Mouse (Mus musculus) bone marrow macrophage, adult 2 months (primary cell): ENCODE measurements around the gene Hbb-bh1. TPM values are rescaled to one million over a fixed set of nuclear protein-coding genes. Genes with fewer than 3 reads are reported as not detected.

Experiments
- H3K27ac ChIP-seq: 2 replicates; pipeline ENCODE4 v1.5.1; 2012; ENCODE audit warnings: low read depth, low read length; ENCODE audit not compliant: insufficient read depth
- H3K4me1 ChIP-seq: 2 replicates; pipeline ENCODE4 v1.6.1; 2012; ENCODE audit warnings: low read length; ENCODE audit not compliant: control insufficient read depth, insufficient read depth
- H3K4me3 ChIP-seq: 2 replicates; pipeline ENCODE4 v1.5.1; 2012; ENCODE audit warnings: mild to moderate bottlenecking, low read length, moderate library complexity; ENCODE audit not compliant: insufficient read depth
- CTCF ChIP-seq: IDR thresholded peaks from 2 replicates; pipeline ENCODE4 v1.5.1; 2012; ENCODE audit warnings: low read depth, mild to moderate bottlenecking, low read length, moderate library complexity
- POLR2A ChIP-seq: IDR thresholded peaks from 2 replicates; pipeline ENCODE4 v1.6.1; 2012; ENCODE audit warnings: mild to moderate bottlenecking, low read depth, low read length, borderline replicate concordance
- polyA plus RNA-seq: library from polyadenylated mRNA; stranded (reverse); fragments of >200 nt; gene quantifications from 2 replicates; pipeline ENCODE4 v1.2.4, GENCODE M21; 2012; ENCODE audit not compliant: missing spikeins, insufficient read depth, insufficient read length

Hbb-bh1 gene
- polyA plus RNA-seq: not detected in 2 replicates

- Histone ChIP-seq H3K4me3 (no peak within 1 kb of the TSS), H3K4me1 (no peaks in the 10 kb centered on the region), H3K27ac (no peak within 1 kb of the TSS)
- no peak for TF ChIP-seq POLR2A
- TF ChIP-seq CTCF: no peak
These were observed at the start of gene Hbb-bh1 for GRCm38 (mm10) chr7:103843034-103843433. Hbb-bh1 (minus strand) TSS chr7:103843164.

GRCm38 (mm10) chr7:103886152-103886551, 43.2 kb upstream of the Hbb-bh1 start, which contains the start of gene Olfr66:
Olfr66 (minus strand) TSS chr7:103886252.
- Histone ChIP-seq H3K4me1 (no peaks in the 10 kb centered on the region), H3K27ac (no peak within 1 kb of the TSS), H3K4me3 (no peak within 1 kb of the TSS)
- no peak for TF ChIP-seq POLR2A
- no peak for TF ChIP-seq CTCF

DNA sequence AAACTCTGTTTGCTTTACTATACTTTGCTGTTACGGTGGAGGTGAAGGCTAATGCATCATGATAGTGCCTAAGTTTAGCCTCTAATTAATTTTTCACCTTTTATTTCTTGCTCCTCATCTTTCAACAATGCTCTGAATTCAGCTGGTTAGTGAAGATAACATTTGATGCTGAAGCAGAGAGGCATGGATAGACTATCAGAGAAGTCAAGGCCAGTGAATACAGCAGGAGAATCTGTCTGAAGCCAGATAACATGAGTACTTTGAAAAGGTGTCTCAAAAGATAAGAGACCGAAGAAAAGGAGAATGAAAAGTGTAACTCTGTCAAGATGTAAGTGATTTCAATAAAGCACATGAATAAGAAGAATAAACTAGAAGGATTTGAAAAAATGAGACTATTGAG, 34.1 kb upstream of the Hbb-bh1 start:
- H3K27ac ChIP-seq: no peak overlapping the region
- no peaks in the 10 kb centered on the region for H3K4me1 ChIP-seq
- TF ChIP-seq POLR2A (no peak), CTCF (no peak)
- H3K4me3 ChIP-seq: no peak overlapping the region

DNA sequence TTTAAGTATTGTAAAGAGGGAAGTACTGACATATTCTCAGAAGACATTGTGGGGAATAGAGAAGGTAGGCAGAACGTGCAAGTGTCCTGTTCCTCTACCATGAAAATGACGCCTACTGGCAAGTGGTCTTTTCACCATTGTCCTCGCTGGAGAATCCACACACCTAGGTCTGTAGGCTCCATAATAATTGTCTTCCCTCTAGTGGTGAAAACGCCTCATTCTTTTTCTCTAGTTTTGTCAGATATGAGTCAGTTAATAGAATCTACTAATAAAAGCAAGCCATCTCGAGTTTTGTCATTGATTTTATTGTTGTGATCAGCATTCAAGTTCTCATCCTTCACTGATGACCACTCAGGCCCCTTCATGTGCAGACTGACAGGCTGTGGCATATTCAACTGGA, 31.5 kb upstream of the Hbb-bh1 start:
- no peak for TF ChIP-seq POLR2A
- TF ChIP-seq CTCF: no peak
- H3K27ac ChIP-seq: no peak overlapping the region
- no peaks in the 10 kb centered on the region for H3K4me1 ChIP-seq
- no peak overlapping the region for H3K4me3 ChIP-seq

- no peak for TF ChIP-seq CTCF
- TF ChIP-seq POLR2A: no peak
- no peaks in the 10 kb centered on the region for H3K4me1 ChIP-seq
- no peak overlapping the region for H3K27ac ChIP-seq
- no peak overlapping the region for H3K4me3 ChIP-seq
These were observed 30.1 kb upstream of the Hbb-bh1 start for GRCm38 (mm10) chr7:103873064-103873463.

GRCm38 (mm10) chr7:103870667-103871066, 27.7 kb upstream of the Hbb-bh1 start:
- no peak for TF ChIP-seq POLR2A
- TF ChIP-seq CTCF: no peak
- Histone ChIP-seq H3K4me1 (no peaks in the 10 kb centered on the region), H3K27ac (no peak overlapping the region), H3K4me3 (no peak overlapping the region)

DNA sequence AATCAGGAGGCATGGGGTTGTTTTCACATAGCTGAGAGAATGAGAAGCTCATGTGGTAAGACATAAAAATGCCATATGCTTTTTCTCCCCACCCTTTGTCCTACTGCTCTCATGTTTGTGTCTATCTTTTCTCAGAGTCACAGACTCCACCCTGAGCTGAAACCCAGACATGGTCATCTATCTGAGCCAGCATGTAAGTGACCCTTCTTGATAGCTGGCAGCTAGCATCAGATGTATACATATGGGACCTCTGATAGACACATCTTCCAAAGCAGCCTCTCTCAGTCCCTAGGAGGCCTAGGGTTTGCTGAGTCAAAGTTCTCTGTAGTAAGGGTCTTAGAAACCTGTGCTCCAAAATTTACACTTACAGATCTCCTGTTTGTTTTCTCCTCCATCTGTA, 22.8 kb upstream of the Hbb-bh1 start:
- Histone ChIP-seq H3K27ac (no peak overlapping the region), H3K4me1 (peaks cover 4% of the 10 kb centered on the region; the same call in 1 of the 2 replicates)
- TF ChIP-seq CTCF (no peak), POLR2A (no peak)

GRCm38 (mm10) chr7:103861531-103861930, 18.6 kb upstream of the Hbb-bh1 start:
- no peak for TF ChIP-seq POLR2A
- TF ChIP-seq CTCF: no peak
- Histone ChIP-seq H3K27ac (no peak overlapping the region), H3K4me3 (no peak overlapping the region), H3K4me1 (peaks cover 4% of the 10 kb centered on the region; the same call in 1 of the 2 replicates)

More for the DNA sequence above, 22.8 kb upstream of the Hbb-bh1 start:
- no peak overlapping the region for H3K4me3 ChIP-seq

GRCm38 (mm10) chr7:103860855-103861254, 17.9 kb upstream of the Hbb-bh1 start:
- Histone ChIP-seq H3K4me3 (no peak overlapping the region), H3K4me1 (peaks cover 4% of the 10 kb centered on the region; the same call in 1 of the 2 replicates), H3K27ac (no peak overlapping the region)
- TF ChIP-seq POLR2A (no peak), CTCF (no peak)

GRCm38 (mm10) chr7:103859076-103859475, 16.1 kb upstream of the Hbb-bh1 start:
- TF ChIP-seq POLR2A: no peak
- TF ChIP-seq CTCF: no peak
- no peak overlapping the region for H3K4me3 ChIP-seq
- H3K4me1 ChIP-seq: peaks cover 4% of the 10 kb centered on the region; the same call in 1 of the 2 replicates
- no peak overlapping the region for H3K27ac ChIP-seq

DNA sequence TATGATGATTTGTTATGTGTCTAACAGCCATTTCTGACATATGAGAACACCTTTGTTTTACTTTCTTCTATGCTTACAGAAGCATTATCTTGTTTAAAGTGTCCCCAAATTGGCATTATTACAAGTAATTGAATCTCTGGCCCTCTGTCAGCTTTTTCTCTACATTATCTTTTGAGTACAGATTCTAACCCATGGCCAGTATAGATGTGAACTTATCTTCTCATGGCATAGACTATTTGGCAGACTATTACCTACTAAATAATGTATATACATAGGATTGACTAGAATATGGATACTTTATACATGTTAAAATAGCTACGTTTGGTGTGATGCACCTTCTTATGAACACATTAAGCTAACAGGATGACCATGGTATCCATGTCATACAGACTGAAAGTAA, 11.7 kb upstream of the Hbb-bh1 start:
- Histone ChIP-seq H3K4me3 (no peak overlapping the region), H3K27ac (no peak overlapping the region), H3K4me1 (no peaks in the 10 kb centered on the region)
- no peak for TF ChIP-seq CTCF
- TF ChIP-seq POLR2A: no peak

GRCm38 (mm10) chr7:103853090-103853489, 10.1 kb upstream of the Hbb-bh1 start, which contains the start of gene Hbb-y:
Hbb-y (minus strand) TSS chr7:103853216.
- TF ChIP-seq CTCF: no peak
- no peak for TF ChIP-seq POLR2A
- Histone ChIP-seq H3K27ac (no peak within 1 kb of the TSS), H3K4me1 (no peaks in the 10 kb centered on the region), H3K4me3 (no peak within 1 kb of the TSS)
